Mouse (Mus musculus): ENCODE measurements around the gene Tlr12. TPM values are rescaled to one million over a fixed set of nuclear protein-coding genes. Genes with fewer than 3 reads are reported as not detected.

The Tlr12 gene
- polyA plus RNA-seq, 1 experiment, result 16.1 TPM

GRCm38 (mm10) chr4:128579182-128579581 is 39.2 kb downstream of the Tlr12 start:
- no peak overlapping the region for H3K27ac ChIP-seq (ENCODE audit: insufficient read depth, low read depth, low read length)
- H3K4me3 ChIP-seq (ENCODE audit: insufficient read depth, low read depth, low read length), result no peak overlapping the region
- H3K36me3 ChIP-seq (ENCODE audit: control insufficient read depth, insufficient read depth, low read length), result no peaks in the 10 kb centered on the region
- H3K4me1 ChIP-seq (ENCODE audit: control insufficient read depth, insufficient read depth, low read length), result no peaks in the 10 kb centered on the region
- peak; percentile 47 for DNase-seq
- WGBS, result 59% methylated on average over 4 of the region's 4 CpGs
- TF ChIP-seq CTCF (conservative IDR thresholded peaks at IDR 0.05; ENCODE audit: insufficient read depth, insufficient read length, low read depth, low read length) (peak; percentile 65), POLR2A (IDR thresholded peaks at IDR 0.05; ENCODE audit: low read depth, low read length) (no peak)
- no peaks in the 10 kb centered on the region for H3K27me3 ChIP-seq (replicated peaks; ENCODE audit: control insufficient read depth, insufficient read depth, low read length)

- DNase-seq, result peak; percentile 43
- Histone ChIP-seq H3K36me3 (ENCODE audit: control insufficient read depth, insufficient read depth, low read length) (no peaks in the 10 kb centered on the region), H3K27me3 (replicated peaks; ENCODE audit: control insufficient read depth, insufficient read depth, low read length) (no peaks in the 10 kb centered on the region), H3K4me3 (ENCODE audit: insufficient read depth, low read depth, low read length) (no peak overlapping the region), H3K27ac (ENCODE audit: insufficient read depth, low read depth, low read length) (no peak overlapping the region), H3K4me1 (ENCODE audit: control insufficient read depth, insufficient read depth, low read length) (no peaks in the 10 kb centered on the region)
- TF ChIP-seq CTCF (conservative IDR thresholded peaks at IDR 0.05; ENCODE audit: insufficient read depth, insufficient read length, low read depth, low read length) (no peak), POLR2A (IDR thresholded peaks at IDR 0.05; ENCODE audit: low read depth, low read length) (no peak)
- 40% methylated on average over 4 of the region's 4 CpGs for WGBS
Measured at GRCm38 (mm10) chr4:128575811-128576210, 42.6 kb downstream of the Tlr12 start.

Other genes starting within 250 kb of the Tlr12 start
- gene Zscan20, start 8.5 kb downstream of the Tlr12 start, polyA plus RNA-seq (2012; rRNA removed), result 2.3 and 2.6 TPM in 2 replicates
- 64.6 and 69.5 TPM in 2 replicates for gene Phc2, start 36.1 kb upstream of the Tlr12 start, polyA plus RNA-seq (2012; rRNA removed)
- 0.16 and 0.39 TPM in 2 replicates for gene A3galt2, start 136.7 kb upstream of the Tlr12 start, polyA plus RNA-seq (2012; rRNA removed)
- 29.5 and 29.7 TPM in 2 replicates for gene Zfp362, start 187.4 kb upstream of the Tlr12 start, polyA plus RNA-seq (2012; rRNA removed)